Mouse (Mus musculus) limb, embryonic 15.5 days (tissue): ENCODE results near the gene Ncapg2. TPM values are rescaled to one million over a fixed set of nuclear protein-coding genes. Genes with fewer than 3 reads are reported as not detected.
A peak's percentile ranks its signal among the peaks of the same experiment; 100 is the strongest.

Experiments
- ATAC-seq: fragments of 200-750 bp; cut with Nextera tagmentation; 2 replicates; pipeline ENCODE4 v1.8.0; 2017; ENCODE audit warnings: low read depth, moderate TSS enrichment; ENCODE audit not compliant: insufficient number of reproducible peaks, low FRiP score, low TSS enrichment
- H3K27ac ChIP-seq: fragments of 300-500 bp; sonication (generic); 2 replicates; pipeline ENCODE4 v1.5.1; 2015; ENCODE audit warnings: moderate library complexity, mild to moderate bottlenecking, inconsistent platforms
- H3K27me3 ChIP-seq: fragments of 300-500 bp; sonication (generic); 2 replicates; pipeline ENCODE4 v1.6.1; 2015; ENCODE audit warnings: inconsistent platforms
- H3K36me3 ChIP-seq: fragments of 300-500 bp; sonication (generic); 2 replicates; pipeline ENCODE4 v1.6.1; 2015; ENCODE audit warnings: inconsistent platforms
- H3K4me1 ChIP-seq: fragments of 300-500 bp; sonication (generic); 2 replicates; pipeline ENCODE4 v1.6.1; 2015; ENCODE audit warnings: inconsistent platforms
- H3K4me2 ChIP-seq: fragments of 300-500 bp; sonication (generic); 2 replicates; pipeline ENCODE4 v1.6.1; 2015; ENCODE audit warnings: mild to moderate bottlenecking, inconsistent platforms
- H3K4me3 ChIP-seq: fragments of 300-500 bp; sonication (generic); 2 replicates; pipeline ENCODE4 v1.5.1; 2015; ENCODE audit warnings: mild to moderate bottlenecking, inconsistent platforms
- H3K9ac ChIP-seq: fragments of 300-500 bp; sonication (generic); 2 replicates; pipeline ENCODE4 v1.6.1; 2015; ENCODE audit warnings: inconsistent platforms
- H3K9me3 ChIP-seq: fragments of 300-500 bp; sonication (generic); 2 replicates; pipeline ENCODE4 v1.6.1; 2016; ENCODE audit warnings: inconsistent platforms
- WGBS: fragments of 180-500 bp; shearing (Covaris S2); methylation state at CpG from one replicate; pipeline ENCODE4 v1.1.7; 2015; 5-methylcytosine and 5-hydroxymethylcytosine counted together
- polyA plus RNA-seq: library from polyadenylated mRNA; unstranded; fragments of >200 nt; fragmentation: Nextera tagmentation; extraction: Ambion mirVana; gene quantifications from 2 replicates; pipeline ENCODE4 v1.2.1, GENCODE M21; 2015

Gene Ncapg2
- polyA plus RNA-seq, 1 experiment from 2014 or later: 33.8 TPM

GRCm38 (mm10) chr12:116486404-116486730, 81.2 kb downstream of the Ncapg2 start:
- Histone ChIP-seq H3K9ac (no peak overlapping the region), H3K4me3 (peak overlapping the region; percentile 51), H3K27ac (no peak overlapping the region), H3K4me1 (peaks cover 14% of the 10 kb centered on the region), H3K4me2 (peak overlapping the region; percentile 99), H3K36me3 (no peaks in the 10 kb centered on the region), H3K9me3 (no peaks in the 10 kb centered on the region), H3K27me3 (peaks cover 25% of the 10 kb centered on the region)
- ATAC-seq: no peak
- WGBS: 7% methylated on average over 10 of the region's 10 CpGs

GRCm38 (mm10) chr12:116488836-116489235, 83.6 kb downstream of the Ncapg2 start:
- Histone ChIP-seq H3K27me3 (peaks cover 25% of the 10 kb centered on the region), H3K36me3 (no peaks in the 10 kb centered on the region), H3K9me3 (no peaks in the 10 kb centered on the region), H3K9ac (no peak overlapping the region), H3K27ac (no peak overlapping the region), H3K4me3 (no peak overlapping the region), H3K4me1 (peaks cover 14% of the 10 kb centered on the region), H3K4me2 (no peak overlapping the region)
- ATAC-seq: no peak
- WGBS: 74% methylated on average over 8 of the region's 8 CpGs

GRCm38 (mm10) chr12:116490575-116491356, 85.6 kb downstream of the Ncapg2 start:
- no peak overlapping the region for H3K4me3 ChIP-seq
- ATAC-seq: no peak
- H3K4me1 ChIP-seq: peaks cover 10% of the 10 kb centered on the region
- H3K4me2 ChIP-seq: no peak overlapping the region
- H3K36me3 ChIP-seq: no peaks in the 10 kb centered on the region
- peaks cover 20% of the 10 kb centered on the region for H3K27me3 ChIP-seq
- H3K9ac ChIP-seq: no peak overlapping the region
- no peak overlapping the region for H3K27ac ChIP-seq
- H3K9me3 ChIP-seq: no peaks in the 10 kb centered on the region
- 85% methylated on average over 5 of the region's 5 CpGs for WGBS

GRCm38 (mm10) chr12:116498666-116499065, 93.5 kb downstream of the Ncapg2 start:
- Histone ChIP-seq H3K27ac (no peak overlapping the region), H3K4me3 (no peak overlapping the region), H3K4me2 (no peak overlapping the region), H3K36me3 (no peaks in the 10 kb centered on the region), H3K9ac (no peak overlapping the region), H3K27me3 (no peaks in the 10 kb centered on the region), H3K4me1 (no peaks in the 10 kb centered on the region), H3K9me3 (no peaks in the 10 kb centered on the region)
- ATAC-seq: no peak

GRCm38 (mm10) chr12:116500652-116501051, 95.5 kb downstream of the Ncapg2 start:
- Histone ChIP-seq H3K4me1 (no peaks in the 10 kb centered on the region), H3K9me3 (no peaks in the 10 kb centered on the region), H3K9ac (no peak overlapping the region), H3K27me3 (no peaks in the 10 kb centered on the region), H3K4me3 (no peak overlapping the region), H3K27ac (no peak overlapping the region), H3K4me2 (no peak overlapping the region), H3K36me3 (no peaks in the 10 kb centered on the region)
- 87% methylated on average over 11 of the region's 11 CpGs for WGBS
- ATAC-seq: no peak

- no peak overlapping the region for H3K9ac ChIP-seq
- ATAC-seq: no peak
- 93% methylated on average over 1 of the region's 1 CpGs for WGBS
Measured at GRCm38 (mm10) chr12:116512482-116512881, 107.3 kb downstream of the Ncapg2 start.

More at GRCm38 (mm10) chr12:116512482-116512881, 107.3 kb downstream of the Ncapg2 start:
- Histone ChIP-seq H3K27me3 (no peaks in the 10 kb centered on the region), H3K36me3 (no peaks in the 10 kb centered on the region), H3K4me3 (no peak overlapping the region), H3K4me1 (no peaks in the 10 kb centered on the region), H3K27ac (no peak overlapping the region), H3K4me2 (no peak overlapping the region), H3K9me3 (no peaks in the 10 kb centered on the region)

Other genes starting within 250 kb of the Ncapg2 start
- gene Wdr60, start 142.4 kb upstream of the Ncapg2 start, polyA plus RNA-seq: 23.1 and 28.3 TPM in 2 replicates
- not detected in 2 replicates for gene Gm11027, start 130.0 kb upstream of the Ncapg2 start, polyA plus RNA-seq
- gene Esyt2, start 124.2 kb upstream of the Ncapg2 start, polyA plus RNA-seq: 18.8 and 20.7 TPM in 2 replicates
- gene Ptprn2, start 80.3 kb downstream of the Ncapg2 start, polyA plus RNA-seq: 0.12 and 0.15 TPM in 2 replicates